Mouse (Mus musculus) cerebellum, adult 11-12 months (tissue): ENCODE measurements at regions not wholly inside any gene's neighbourhood (a gene's known extent, or its start where the extent isn't known, plus 50 kb on each side); places are given as distances from the start of the nearest gene placed in this dataset.

ENCODE experiments used
- DNase-seq: peaks from one replicate; pipeline ENCODE4 v3.0.0; 2022

- DNase-seq = no peak
Measured at GRCm38 (mm10) chr10:21672171-21672570, 79.2 kb downstream of the 1700020N01Rik start.

GRCm38 (mm10) chr10:21672666-21673065 lies 79.7 kb downstream of the 1700020N01Rik start:
- DNase-seq = no peak

- no peak for DNase-seq
Measured at GRCm38 (mm10) chr10:21673831-21674230, 80.9 kb downstream of the 1700020N01Rik start.

- DNase-seq = no peak
Measured at GRCm38 (mm10) chr10:21675786-21676185, 82.8 kb downstream of the 1700020N01Rik start.

- DNase-seq = no peak
Measured at GRCm38 (mm10) chr10:21677911-21678310, 85.0 kb downstream of the 1700020N01Rik start.

- DNase-seq = no peak
Measured at GRCm38 (mm10) chr10:21678372-21678771, 85.4 kb downstream of the 1700020N01Rik start.

GRCm38 (mm10) chr10:21678811-21679451 lies 86.0 kb downstream of the 1700020N01Rik start:
- no peak for DNase-seq

- no peak for DNase-seq
Measured at GRCm38 (mm10) chr10:21680789-21681188, 87.8 kb downstream of the 1700020N01Rik start.

- DNase-seq = no peak
Measured at GRCm38 (mm10) chr10:21684286-21685013, 91.5 kb downstream of the 1700020N01Rik start.

GRCm38 (mm10) chr10:21685122-21685798 lies 92.3 kb downstream of the 1700020N01Rik start:
- peak; percentile 17 for DNase-seq

GRCm38 (mm10) chr10:21686060-21686459 lies 93.1 kb downstream of the 1700020N01Rik start:
- DNase-seq = no peak

GRCm38 (mm10) chr10:21687484-21687883 lies 94.5 kb downstream of the 1700020N01Rik start:
- DNase-seq = no peak

- DNase-seq = no peak
Measured at GRCm38 (mm10) chr10:21688513-21688912, 95.6 kb downstream of the 1700020N01Rik start.

GRCm38 (mm10) chr10:21689847-21690269 lies 96.9 kb downstream of the 1700020N01Rik start:
- no peak for DNase-seq

- DNase-seq = no peak
Measured at GRCm38 (mm10) chr10:21695185-21695584, 102.2 kb downstream of the 1700020N01Rik start.

- no peak for DNase-seq
Measured at GRCm38 (mm10) chr10:21696671-21697070, 103.7 kb downstream of the 1700020N01Rik start.

GRCm38 (mm10) chr10:21701580-21701979 lies 108.6 kb downstream of the 1700020N01Rik start:
- DNase-seq = no peak

GRCm38 (mm10) chr10:21702134-21702533 lies 109.2 kb downstream of the 1700020N01Rik start:
- no peak for DNase-seq

GRCm38 (mm10) chr10:21711866-21712265 lies 118.9 kb downstream of the 1700020N01Rik start:
- no peak for DNase-seq

GRCm38 (mm10) chr10:21712828-21713227 lies 119.9 kb downstream of the 1700020N01Rik start:
- DNase-seq = no peak

- no peak for DNase-seq
Measured at GRCm38 (mm10) chr10:21715436-21715835, 122.5 kb downstream of the 1700020N01Rik start.

GRCm38 (mm10) chr10:21718189-21718588 lies 125.2 kb downstream of the 1700020N01Rik start:
- DNase-seq = no peak

- no peak for DNase-seq
Measured at GRCm38 (mm10) chr10:21724351-21724750, 131.4 kb downstream of the 1700020N01Rik start.

- DNase-seq = no peak
Measured at GRCm38 (mm10) chr10:21724999-21725398, 132.1 kb downstream of the 1700020N01Rik start.
